Mouse (Mus musculus): ENCODE measurements around the gene Gigyf2.
A peak's percentile ranks its signal among the peaks of the same experiment; 100 is the strongest.

Gene Gigyf2

DNA sequence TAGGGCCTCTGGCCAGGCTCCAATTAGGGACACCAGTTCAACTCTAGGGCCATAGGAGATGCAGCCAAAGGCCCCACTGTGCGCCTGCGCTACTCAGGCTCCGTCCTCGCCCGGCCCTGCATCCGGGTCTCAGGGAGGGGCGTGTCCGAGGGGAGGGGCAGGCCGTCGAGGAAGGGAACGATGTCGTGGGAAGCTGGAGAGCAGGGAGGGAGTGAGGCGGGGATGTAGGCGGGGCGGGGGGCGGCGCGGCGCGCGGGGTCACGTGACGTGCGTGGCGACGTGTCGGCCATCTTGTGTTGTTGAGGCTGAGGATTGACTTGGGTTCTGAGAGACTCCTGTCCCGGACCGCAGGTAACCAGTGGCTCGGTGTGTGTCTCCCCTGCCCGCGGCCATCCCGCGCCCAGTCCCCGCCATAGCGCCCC lies at the start of gene Gigyf2:
Gene Gigyf2 (plus strand): TSS at position 257 of the 422 bp plus-strand sequence.
- DNase-seq (ENCODE audit: low spot score), result peak; percentile 91

DNA sequence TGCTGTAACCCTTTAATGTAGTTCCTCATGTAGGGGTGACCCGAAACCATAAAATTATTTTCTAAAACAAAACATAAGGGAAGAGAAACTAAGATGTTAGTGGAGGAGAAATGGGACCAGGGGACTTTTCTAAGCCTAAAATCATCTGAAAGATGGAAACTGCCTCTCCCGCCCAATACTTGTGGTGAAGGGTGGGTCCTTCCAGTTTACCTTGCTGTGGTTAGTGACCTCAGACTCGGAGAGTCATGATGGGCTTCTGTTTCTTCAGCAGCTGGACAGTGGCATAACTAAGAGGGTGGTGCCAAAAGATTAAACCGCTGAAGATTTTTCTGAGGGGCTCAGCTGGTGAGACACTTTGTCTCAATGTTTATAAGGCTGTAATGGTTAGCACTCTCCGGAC lies 46.5 kb upstream of the Gigyf2 start:
- no peak for DNase-seq (ENCODE audit: low spot score)

DNA sequence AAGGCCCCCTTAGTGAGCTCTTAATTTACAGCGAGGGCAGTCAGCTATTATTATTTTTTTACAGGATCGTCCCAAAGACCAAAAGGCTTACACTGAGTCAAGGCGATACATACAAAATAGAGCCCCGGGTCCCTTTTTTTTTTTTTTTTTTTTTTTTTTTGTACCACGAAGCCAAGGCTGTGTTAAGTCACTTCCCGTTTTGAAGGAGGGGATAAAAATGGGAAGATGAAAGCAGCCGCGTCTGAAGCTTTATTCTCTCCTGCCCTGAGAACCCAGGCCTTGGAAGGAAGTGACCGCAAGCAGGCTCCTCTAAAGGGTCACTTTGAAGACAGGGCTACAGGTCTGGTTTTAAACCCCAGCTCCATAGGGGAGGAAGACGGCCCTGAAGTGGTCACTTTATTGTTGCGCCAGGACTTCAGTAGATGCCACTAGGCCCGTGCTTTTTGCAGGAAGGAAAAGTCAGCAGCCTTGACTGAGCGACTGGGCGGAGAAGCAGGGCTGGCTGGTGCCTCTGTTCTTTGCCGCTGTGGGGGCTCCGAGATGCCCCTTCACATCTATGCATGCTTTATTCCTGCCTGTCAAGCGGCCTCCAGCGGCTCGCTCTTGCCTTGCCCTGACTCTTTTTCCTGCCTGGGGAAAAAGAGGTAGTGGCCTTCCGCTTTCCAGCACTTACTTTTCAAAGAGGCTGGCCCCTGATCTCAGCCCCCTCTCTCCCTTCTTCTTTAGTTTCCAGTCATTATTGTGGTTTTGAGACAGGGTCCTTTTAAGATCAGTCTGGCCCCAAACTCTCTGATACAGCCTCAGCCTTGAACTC lies 45.0 kb upstream of the Gigyf2 start:
- DNase-seq (ENCODE audit: low spot score), result no peak

DNA sequence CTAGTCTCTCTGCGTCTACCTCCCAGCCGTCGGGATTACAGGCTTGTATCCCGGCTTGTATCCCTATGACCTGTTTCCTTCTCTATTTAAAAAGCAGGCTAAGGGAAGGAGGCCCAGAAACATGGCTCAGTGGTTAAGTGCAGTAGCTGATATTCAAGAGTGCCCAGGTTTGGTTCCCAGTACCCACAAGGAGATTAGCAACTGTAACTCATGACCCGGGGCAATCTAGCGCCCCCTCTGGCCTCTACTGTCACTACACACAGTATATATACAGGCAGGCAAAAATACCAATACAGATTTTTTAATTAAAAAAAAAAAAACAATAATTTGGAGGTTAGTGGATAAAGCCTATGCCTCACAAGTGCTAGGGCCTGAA lies 44.4 kb upstream of the Gigyf2 start:
- DNase-seq (ENCODE audit: low spot score), result no peak

DNA sequence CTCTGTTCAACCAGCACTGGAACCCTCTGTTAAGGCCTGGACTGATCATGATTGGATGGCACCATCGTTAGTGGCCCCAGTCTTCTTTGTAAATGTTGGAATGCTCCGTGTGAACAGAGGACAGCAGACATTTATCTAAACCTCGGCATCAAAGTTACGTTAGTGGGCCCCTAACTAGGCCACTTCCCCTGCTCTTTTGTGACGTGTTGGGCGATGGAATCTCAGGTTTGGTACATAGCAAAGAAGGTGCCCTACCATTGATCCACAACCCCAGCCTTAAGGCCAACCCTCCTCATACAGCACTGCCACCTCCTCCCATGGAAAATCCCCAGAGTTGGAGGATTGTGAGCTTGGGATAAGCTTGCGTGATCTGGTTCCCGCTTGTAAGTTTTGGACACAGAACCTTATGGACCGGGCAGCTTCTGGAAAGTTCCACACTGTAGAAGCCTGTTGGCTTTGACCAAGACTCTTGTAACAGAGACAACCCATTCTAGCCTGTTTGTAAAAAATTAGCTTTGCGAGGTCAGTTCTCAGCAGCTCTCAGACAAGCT lies 43.3 kb upstream of the Gigyf2 start:
- DNase-seq (ENCODE audit: low spot score), result no peak

DNA sequence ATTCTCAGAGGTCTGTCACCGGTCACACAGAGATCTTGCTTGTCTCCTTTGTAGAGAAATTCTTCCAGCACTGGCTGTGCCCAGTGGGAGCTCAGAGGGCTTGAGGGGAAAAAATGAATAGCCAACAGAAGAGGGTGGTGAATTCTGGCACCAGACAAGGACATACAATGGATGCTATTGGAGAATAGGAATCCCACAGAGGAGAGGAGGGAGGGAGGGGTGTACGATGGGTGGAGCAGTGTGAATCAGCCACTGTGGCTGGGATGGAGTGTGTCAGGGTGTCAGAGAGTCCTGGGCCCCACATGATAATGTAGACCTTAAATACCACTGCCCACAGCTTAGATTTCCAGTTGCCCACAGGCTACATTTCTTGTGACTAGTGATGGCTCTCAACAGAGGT lies 39.7 kb upstream of the Gigyf2 start:
- DNase-seq (ENCODE audit: low spot score), result no peak

DNA sequence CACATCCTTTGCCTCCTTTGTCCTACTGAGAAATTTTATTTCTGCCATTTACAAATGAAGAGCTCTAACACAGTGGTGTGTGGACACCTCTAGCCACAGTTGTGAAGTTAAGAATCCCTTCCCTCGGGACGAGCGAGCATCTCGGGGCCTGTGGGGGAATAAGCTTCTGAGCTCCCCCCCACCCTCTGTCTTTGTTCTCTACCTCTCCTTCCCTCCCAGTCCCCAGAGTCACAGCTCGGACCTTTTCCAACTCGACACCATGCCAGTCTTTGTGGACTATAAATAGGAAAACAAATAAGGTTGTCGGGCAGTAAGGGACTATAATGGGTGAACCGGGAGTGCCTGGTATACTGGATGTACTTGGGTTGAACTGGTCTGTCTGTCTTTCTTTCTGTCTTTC lies 35.4 kb upstream of the Gigyf2 start:
- DNase-seq (ENCODE audit: low spot score), result no peak

DNA sequence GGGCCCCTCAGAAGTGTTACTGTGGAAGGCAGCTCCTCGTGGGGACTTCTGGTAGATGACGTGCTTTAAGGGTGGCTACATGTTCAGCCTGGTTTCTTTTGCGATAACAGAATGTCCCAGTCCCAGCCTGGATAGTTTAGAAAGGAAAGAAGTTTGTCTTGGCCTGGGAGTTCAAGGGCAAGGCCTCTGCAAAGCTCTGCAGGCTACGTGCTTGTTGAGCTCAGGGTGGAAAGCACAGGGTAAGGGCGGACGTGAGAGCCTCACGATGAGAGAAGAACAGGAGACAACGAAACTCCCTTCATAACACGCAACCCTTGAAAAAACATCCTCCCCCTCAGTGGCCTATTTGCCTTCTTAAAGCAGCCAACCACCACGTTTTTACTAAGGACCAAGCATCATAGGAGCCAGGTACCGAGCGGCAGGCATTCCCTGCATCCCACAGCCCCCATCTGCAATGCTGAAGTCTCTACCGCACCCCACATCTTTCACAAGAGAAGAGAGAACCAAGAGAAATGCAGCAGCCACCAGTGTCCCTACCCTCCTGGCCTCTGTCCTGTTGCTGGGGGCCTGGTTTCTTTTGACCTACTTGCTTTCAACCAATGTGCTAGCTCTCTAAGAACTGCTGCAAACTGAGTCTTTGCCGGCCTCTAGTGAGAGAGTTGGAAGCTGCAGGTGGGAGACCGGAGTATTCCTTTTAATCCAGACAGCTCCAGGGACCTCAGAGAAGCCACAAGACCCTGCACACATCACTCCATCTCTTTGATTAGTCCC lies 34.2 kb upstream of the Gigyf2 start:
- DNase-seq (ENCODE audit: low spot score), result no peak

DNA sequence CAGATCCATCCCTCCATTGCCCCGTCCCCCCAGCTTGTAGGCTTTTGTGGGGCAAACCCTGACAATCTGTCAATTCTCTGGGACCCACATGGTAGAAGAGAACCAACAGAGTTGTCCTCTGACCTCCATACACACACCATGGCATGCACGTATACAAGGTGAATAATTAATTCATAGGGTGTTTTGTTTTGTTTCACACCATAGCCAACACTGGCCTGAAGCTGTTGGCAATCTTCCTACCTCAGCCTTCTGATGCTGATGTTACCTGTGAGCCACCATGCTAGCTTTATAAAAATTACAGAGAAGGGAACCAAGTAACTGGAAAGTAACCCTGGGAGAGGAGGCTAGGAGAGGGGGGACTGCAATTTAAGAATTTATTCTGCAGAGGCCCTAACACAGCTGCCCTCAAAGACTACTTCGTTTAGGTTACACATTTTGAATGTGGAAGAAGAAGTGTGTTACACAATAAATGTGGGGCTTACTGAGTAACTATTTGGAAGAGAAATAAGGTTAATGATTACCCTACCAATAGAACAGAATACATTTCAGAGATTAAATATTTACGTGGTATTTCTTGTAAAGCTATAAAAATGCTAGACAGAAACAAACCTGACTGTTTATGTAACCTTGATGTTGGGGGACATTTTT lies 32.6 kb upstream of the Gigyf2 start:
- DNase-seq (ENCODE audit: low spot score), result no peak

DNA sequence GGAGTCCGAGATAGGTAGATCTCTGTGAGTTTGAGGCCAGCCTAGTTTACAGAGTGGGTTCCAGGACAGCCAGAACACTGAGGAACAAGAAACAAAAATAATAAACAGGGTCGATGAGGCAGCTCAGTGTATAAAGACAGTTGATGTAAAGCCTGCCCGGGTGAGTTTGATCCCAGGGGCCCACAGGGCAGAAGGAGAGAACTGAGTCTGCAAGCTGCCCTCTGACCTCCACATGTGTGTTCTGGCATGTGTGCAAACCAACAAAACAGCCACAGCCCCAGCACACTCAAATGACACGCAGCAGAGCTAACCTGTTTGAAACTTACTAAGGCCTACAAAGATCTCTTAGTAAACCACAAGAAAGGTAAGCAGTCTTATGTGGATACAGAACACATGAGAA lies 31.8 kb upstream of the Gigyf2 start:
- DNase-seq (ENCODE audit: low spot score), result no peak

DNA sequence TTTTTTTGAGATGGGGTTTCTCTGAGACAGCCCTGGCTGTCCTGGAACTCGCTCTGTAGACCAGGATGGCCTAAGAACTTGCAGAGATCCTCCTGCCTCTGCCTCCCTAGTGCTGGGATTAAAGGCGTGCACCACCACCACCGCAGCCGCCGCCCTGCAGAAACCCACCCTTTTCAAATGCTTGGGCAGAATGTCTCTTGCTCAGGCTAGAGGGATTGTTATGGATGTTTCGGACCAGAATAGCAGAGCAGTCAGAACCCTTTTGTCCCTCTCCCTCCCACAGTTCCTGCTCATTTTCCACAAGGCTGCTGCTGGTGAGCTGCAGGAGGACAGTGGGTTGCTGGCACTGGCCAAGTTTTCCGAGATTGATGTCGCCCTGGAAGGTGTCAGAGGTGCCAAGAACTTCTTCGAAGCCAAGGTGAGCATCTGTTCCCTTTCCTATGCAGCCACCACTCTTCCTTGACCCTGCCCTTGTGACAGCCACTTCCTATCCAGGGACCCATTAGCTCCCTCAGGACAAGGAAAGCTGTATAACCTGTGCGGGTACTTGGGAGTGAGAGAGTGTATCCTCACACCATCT lies 29.4 kb upstream of the Gigyf2 start:
- no peak for DNase-seq (ENCODE audit: low spot score)

DNA sequence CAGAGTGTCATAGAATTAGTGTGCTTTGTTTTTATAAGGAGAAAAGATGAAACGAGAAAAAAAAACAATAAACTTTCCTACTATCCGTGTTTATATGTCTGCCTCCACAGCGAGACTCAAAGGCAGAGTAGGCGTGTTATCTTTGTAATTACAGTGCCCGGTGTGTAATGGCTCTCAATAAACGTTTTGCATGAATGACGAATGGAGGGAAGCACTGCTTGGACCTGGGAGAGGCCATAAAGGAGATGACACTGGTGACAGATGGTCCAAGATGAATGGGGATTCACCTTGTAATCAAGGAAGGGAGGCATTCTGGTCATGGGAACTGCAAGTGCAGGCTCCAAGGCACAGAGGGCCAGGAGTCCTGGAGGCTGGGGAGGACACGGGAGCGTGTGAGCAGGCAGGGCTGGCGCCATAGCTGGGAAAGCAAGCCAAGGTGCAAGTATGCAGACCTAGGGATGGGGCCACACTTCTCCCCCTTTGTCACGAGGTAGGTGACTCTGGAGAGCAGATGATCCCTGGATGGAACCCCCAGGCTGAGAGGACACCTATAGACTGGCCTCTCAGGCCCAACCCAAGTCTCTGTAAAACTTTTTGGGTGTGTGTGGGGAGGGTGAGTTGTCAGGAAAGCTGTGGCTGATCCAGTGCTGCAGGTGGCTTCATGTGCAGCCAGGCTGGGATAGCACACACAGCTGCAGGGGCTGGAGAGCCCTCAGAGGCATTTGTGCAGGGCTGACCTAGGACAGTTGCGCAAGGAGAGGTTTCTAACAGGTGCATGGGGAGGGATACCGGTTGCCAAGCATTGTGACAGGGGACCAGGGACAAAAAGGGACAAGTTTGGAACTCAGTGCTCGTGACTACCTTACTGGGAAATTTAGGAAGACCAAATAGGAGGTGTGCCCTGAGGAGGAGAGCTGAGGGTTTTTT lies 26.2 kb upstream of the Gigyf2 start:
- DNase-seq (ENCODE audit: low spot score), result no peak

DNA sequence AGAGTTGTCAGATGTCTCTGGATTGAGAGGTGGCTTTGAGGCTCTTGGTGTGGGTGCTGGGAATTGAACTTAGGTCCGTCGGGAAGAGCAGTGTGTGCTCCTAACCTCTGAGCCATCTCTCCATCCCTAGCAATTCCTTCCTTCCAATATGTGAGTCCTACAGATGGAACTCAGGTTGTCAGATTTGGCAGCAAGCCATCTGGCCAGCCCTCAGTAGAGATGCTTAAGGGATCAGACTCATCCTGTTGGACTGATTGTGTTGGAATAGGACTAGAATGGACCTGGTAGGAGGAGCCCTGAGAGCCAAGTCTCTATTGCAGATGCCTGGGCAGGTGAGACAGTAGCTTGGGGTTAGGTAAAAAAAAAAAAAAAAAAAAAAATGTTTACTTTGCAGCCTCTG lies 24.8 kb upstream of the Gigyf2 start:
- DNase-seq (ENCODE audit: low spot score), result no peak

DNA sequence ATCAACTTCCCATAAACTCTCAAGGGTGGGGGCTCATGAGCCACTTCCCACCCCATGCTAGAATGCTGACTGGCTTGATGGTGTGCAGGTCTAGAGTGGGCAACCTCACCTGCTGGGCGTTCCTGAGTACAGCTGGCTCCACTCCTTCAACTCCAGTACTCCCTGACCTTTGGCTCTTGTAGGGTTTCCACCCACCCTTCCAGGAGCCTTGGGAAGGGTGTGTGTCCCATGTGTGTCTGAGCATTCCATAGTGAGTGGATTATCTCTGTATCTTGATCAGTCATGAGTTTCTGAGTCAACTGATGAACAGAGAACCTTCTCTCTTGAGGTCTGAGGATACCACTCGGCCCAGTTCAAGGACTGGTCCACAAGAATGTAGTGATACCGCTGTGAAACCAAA lies 17.8 kb upstream of the Gigyf2 start:
- no peak for DNase-seq (ENCODE audit: low spot score)

DNA sequence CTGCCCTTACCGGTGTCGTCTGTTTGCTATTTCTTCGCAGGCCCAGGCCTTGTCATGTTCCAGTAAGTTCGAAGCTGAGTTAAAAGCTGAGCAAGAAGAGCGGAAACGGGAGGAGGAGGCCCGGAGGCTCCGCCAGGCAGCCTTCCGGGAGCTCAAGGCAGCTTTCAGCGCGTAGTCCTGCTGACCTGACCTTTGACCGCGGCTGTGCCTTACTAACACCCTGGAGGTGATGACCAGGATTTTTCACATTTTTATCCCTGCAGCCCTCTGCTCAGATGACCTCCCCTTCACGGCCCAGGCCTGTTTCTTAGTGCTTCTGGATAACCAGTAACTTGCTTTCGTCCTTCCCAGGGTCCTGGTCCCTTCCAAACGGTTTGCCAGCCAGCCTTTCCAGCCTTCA lies 17.2 kb upstream of the Gigyf2 start:
- no peak for DNase-seq (ENCODE audit: low spot score)

DNA sequence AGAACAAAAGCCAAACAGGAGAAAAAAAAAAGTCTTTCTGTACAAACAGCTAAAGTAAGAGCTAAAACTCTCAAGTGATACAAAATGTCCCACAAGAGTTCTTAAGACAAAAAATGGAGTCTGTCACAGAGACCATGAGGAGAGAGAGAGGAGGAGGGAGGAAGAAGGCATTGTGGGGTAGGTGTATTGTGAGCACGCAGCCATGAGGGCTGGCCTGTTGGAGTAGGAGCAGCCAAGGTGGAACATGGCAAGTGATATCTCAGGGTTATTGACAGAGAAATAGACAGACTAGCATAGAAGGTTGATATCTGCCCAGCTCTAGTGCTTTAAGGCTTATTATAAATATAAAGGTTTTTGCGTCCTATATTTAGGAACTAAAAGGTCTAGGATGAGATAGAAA lies 14.1 kb upstream of the Gigyf2 start:
- DNase-seq (ENCODE audit: low spot score), result no peak

DNA sequence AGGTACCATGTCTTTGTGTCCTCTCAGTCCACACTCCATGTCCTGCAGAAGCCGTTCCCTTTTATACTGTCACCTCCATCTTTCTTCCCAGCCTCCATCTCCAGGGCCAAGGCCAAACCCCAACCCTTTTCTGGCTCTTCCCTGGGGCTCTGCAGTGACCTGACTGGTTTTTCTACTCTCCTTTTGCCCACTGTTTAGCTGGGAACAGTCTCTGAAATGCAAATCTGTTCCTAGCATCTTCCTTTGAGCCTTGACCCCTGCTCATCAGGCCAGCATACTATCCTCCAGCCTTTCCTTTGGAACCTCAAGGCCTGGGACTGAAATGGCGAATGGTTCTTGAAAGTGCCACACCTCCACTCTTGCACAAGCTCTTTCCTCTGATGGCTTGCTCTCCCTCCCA lies 13.7 kb upstream of the Gigyf2 start:
- no peak for DNase-seq (ENCODE audit: low spot score)

DNA sequence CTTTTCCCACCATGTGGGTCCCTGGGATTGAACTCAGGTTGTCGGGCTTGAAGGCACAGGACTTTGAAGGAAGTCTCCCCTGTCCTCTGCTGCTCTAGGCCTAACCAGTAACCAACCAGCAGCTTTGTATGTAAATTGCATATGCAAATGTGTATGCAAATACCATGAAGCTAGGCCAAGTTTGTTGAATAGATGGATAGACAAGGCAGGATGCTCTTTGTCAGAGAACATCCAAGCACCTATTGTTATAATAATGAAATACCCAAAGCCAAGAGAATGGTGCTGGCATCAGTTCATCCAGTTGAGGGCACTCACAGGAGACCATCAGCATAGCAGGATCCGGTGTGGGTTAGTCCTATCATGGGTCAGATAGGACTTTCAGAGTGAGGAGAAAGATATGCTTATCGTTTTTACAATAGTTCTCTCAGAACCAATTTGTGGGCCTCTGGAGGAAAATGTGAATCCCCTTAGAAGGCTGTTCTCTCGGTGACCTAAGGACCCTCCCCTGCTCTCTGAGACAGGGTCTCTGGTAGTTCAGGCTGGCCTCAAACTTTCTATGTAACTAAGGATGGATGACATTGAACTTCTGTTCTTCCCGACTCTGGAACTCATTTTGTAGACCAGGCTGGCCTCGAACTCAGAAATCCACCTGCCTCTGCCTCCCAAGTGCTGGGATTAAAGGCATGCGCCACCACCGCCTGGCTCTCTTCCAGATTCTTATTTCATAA lies 12.8 kb upstream of the Gigyf2 start:
- no peak for DNase-seq (ENCODE audit: low spot score)

DNA sequence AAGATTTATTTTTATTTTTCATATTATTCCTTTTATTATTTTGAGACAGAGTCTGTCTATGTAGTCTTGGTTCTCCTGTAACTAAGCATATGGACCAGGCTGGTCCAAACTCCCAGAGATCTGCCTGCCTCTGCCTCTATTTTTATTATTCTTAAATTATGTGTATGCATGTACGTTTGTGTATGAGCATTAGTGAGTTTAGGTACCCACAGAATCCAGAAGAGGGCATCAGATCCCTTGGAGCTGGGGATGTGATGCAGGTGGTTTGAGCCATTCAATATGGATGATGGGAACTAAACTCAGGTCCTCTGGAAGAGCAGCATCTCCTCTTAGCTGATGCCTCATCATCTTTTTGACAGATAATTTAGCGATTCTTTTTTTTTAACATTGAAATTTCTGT lies 11.4 kb upstream of the Gigyf2 start:
- no peak for DNase-seq (ENCODE audit: low spot score)

DNA sequence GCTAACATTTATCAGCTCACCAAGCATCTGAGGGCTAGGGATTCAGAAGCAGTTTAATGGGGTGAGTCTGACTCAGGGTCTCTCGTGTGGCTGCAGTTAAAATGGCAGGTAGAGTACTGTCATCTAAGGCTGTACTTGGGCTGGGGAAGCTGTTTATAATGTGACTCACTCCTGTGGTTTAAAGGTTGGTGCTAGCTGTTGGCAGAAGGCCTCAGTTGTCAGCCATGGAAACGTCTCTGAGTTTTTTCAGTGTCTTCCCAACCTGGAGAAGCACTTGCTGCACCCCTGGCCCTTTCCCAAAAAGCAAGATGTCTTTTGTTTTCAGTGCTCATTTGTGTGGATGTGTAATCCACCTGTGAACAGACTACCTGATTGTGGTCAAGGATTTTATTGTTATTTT lies 10.9 kb upstream of the Gigyf2 start:
- DNase-seq (ENCODE audit: low spot score), result no peak

DNA sequence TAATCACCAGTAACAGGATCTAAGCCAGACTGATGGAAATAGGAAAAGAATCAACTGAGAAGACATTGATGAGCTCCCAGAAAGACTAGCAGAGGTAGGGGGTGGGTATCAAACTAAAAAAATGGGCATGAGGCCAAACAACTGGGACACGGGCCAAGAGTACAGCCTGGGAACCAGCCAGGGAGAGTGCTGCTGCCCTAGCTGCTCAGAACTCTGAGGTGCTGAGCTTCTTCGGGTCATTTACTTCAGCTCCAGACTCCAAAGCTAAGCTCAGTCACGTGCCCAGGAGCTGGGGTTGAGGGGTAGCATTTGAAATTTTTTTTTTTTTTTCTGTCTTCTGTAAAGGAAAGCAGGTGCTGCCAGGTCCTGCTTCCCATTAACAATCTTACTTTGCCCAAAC lies 10.1 kb upstream of the Gigyf2 start:
- DNase-seq (ENCODE audit: low spot score), result no peak

Data from left cerebral cortex, adult 11 months (tissue).